Mouse (Mus musculus) adrenal gland, postnatal 10 days (tissue): ENCODE data around the gene Mrps6. TPM values are rescaled to one million over a fixed set of nuclear protein-coding genes. Genes with fewer than 3 reads are reported as not detected.

ENCODE experiments used
- DNase-seq: peaks from one replicate; pipeline ENCODE4 v3.0.0; 2021; ENCODE audit warnings: mixed read lengths
- total RNA-seq, 2 experiments: library from RNA; stranded (reverse); gene quantifications; 2 replicates each; pipeline ENCODE4 v1.2.3; 2021

The Mrps6 gene
- total RNA-seq, 2 experiments from 2014 or later: 68.2 to 77.8 TPM

DNA sequence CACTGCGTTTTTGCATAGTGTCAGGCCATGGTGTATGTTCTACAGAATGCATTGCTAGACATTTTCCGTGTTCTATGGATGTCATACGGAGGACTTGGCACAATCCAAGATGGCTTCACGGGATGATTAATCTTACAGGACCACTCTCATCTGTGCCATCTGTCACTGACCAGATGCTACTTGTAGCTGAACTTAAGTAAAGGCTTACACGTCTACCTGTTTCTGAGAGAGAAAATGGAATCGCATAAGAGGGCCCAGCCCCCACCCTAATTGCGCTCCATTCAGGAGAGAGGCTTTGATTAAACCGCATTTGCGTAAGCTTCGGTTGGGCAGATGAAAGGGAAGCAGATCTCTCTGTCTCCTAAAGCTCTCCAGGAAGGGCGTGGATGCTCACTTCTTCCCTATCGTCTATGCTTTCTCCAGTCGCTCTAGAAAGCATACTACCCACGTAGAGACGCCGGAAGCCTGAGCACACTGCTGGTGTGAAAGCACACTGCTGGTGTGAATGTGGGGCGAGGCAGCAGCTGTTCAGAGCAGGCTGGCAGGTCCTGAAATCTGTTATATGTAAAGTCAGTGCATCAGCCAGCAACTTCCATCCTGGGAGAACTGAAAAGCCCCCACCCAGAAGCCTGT lies 62.9 kb downstream of the Mrps6 start:
- DNase-seq: no peak

DNA sequence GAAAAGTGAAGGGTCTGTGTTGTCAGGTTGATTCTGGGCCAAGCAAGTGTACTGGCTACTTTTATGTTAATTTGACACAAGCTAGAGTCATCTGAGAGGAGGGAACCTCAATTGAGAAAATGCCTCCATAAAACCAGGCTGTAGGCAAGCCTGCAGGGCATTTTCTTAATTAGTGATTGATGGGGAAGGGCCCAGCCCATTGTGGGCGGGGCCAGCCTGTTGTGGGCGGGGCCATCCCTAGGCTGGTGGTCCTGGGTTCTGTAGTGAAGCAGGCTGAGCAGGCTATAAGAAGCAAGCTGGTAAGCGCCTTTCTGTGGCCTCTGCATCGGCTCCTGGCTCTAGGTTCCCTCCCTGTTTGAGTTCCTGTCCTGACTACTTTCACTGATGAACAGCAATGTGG lies 69.2 kb downstream of the Mrps6 start:
- DNase-seq: no peak

DNA sequence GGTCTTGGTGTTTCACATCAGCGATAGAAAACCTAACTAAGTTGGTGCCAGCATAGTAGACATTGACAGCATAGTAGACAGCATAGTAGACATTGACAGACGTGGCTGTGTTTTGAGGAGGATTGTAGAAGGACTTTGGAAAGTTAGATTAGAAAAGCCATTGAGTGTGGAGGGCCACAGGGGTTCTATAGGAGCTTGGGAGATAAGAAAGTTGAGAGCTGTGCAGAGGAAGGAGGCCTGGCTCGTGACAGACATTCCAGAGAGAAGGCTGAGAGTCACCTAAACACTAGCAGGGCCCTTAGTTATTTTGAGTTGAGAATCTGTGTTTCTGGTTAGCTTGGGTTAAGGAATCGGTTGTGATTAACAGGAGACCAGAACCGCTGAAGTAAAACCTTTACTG lies 69.6 kb downstream of the Mrps6 start:
- DNase-seq: no peak

DNA sequence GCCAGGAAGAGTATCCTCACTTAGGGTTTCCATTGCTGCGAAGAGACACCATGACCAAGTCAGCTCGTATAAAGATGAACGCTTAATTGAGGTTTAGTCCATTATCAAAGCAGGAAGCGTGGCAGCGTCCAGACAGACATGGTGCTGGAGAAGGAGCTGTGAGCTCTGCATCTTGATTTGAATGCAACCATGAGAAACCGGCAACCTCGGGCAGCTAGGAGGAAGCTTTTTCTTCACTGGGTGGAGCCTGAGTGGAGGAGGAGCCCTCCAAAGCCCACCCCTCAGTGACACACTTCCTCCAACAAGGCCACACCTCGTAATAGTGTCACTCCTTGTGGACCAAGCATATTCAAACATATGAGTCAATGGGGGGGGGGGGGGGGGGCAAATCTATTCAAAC lies 71.8 kb downstream of the Mrps6 start:
- DNase-seq: no peak

DNA sequence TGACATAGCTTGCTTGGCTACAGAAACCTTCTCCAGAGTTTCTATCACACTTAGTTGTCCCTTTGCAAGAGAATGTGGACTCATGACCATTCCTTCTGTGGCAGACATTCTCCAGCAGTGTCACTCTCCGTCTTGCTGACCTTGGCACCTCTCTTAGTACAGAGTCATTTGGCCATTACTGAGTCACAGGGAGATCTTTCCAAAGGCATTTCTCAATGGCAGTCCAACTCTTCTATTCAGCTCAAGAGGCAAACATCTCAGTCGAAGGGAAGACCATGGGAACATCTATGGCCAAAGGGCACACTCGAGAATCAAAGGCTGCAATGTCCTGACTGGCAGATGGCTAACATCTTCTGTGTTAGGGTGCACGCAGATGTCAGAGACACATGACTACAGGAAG lies 74.4 kb downstream of the Mrps6 start:
- no peak for DNase-seq

DNA sequence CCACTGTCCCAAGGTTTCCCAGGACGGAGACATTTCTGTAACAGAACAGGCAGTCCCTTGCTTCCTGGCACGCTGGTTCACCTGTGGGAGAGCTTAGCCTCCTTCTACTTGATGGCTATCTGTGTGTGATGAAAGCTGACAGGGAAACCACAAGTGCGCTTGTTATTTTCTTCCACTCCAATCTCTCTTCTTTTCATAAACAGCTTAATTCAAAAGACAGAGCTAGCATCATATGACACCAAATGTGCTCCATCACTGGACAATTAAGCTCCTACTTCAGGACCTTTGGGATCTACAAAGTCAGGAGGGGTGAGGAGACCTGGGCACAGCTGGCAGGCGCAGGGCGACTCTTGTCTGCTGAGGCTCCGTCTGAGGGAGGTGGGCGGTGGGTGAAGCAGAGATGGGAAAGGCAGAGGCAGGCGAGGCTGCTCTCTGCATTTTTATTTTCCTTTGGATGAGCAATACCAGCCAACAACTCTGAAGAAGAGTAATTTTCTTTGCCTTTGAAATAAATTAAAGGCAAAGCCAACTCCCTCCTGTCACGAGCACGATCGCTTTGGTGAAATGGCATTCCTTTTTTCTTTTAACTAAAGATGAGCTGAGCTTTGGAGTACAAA lies 76.2 kb downstream of the Mrps6 start:
- DNase-seq: no peak

DNA sequence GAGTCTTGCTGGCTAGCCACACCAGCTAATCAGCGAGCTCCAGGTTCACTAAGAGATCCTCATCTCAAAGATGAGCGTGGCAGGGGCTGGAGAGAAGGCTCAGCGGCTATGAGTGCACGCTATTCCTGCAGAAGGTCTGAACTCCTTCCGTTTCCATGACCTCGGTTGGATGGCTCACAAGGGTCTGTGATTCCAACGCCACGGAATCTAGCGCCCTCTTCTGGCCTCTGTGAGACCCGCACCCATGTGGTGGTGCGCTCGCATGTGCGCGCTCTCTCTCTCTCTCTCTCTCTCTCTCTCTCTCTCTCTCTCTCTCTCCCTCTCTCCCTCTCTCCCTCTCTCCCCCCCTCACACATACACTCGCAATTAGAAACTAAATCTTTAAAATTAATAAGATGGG lies 78.2 kb downstream of the Mrps6 start:
- DNase-seq: no peak

DNA sequence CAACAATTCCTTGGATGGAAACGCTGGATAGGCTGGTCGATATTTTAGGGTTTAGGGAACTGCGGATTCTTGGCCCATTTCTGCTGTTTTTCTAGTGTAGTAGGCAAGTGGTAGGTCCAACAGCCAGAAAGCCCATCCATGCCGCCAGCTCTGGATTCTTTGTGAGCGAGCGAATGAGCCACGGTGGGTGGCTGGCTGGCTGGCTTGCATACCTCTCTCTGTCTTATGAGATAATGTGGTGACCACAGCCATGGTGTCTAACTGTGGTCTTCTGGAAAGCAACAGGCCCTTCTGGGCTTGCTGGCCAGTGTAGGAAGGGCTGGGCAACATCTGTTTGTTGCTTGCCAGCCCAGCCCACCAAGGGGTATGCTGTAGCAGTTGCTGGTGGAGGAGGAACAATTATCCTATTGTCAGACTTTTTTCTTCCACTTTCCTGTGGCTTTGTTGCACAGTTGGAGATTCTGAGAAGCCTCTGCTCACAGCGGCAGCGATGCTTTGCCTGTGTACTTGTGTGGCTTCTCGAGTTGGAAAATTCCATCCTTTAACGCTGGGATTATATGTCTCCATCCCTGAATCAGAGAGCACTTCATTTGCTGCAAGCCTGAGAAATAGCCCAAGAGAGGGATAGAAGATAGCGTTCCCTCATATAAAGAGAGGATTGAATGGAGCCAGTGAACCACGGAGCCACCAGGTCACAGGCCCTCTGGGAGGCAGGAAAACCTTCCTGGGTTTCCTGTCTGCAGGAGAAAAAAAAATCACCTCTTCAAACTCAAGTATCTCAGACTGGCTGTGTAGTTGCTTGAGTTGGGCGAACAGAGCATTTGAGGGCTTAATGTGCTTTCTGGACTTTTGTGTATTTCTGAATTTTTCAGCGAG lies 81.6 kb downstream of the Mrps6 start:
- no peak for DNase-seq

DNA sequence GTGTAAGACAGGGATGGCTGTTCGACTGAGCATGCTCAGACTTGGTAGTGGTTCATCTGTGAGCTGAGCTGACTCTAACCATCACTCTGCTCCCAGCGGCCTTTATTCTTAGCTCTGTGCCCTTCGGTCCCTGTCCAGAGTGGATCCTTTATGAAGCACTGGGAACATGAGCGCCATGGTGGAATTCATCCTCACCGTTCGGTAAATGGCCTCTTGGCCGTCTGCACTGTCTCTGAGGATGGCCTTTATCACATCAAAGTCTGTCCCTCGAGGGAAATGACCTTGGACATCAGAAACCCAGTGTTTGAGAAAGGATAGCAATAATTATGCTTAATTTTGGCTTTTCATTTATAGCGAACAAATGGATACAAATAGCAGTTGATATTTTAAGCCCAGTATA lies 82.3 kb downstream of the Mrps6 start:
- DNase-seq: no peak

DNA sequence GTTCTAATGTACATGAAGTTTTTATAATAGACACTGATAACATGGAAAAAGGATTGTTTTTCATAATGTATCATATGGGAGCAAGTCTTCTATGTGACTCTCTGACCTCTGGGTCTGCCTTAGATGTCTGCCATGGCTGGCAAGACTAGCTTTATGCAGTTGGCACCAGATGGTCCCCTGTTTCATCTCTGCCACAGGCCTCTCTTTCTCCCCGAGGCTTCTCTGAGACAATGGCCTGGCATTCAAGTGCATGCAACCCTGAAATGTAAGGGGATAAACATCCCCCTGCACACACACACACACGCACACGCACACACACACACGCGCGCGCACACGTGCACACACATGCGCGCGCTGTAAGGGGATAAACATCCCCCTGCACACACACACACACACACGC lies 83.0 kb downstream of the Mrps6 start:
- no peak for DNase-seq

DNA sequence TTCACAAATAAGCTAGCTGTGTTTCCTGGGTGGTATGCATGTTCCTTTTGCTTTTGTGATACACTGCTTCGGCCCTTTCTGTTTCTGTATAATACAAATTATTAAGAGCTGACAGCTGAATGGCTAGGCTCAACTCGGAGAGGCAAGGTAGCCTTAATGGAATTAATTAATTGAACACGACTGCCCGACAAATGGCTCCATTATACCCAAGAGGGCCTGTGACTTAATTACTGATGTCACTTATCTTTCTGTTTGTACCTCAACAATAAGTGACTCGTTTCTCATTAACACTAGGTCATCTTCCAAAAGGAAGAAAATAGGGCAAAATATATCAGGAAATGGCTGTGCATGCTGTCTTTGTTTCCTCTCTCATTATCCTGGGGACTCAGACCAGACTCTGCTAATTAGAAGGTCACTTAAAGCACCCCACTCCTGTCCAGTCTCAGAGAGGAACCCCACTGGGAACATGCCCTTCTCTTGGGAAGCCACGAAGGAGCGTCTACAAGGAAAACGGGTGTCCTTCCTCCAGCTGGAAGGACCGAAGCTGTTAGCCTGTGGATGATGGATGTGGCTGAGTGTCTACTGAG lies 84.4 kb downstream of the Mrps6 start:
- no peak for DNase-seq

DNA sequence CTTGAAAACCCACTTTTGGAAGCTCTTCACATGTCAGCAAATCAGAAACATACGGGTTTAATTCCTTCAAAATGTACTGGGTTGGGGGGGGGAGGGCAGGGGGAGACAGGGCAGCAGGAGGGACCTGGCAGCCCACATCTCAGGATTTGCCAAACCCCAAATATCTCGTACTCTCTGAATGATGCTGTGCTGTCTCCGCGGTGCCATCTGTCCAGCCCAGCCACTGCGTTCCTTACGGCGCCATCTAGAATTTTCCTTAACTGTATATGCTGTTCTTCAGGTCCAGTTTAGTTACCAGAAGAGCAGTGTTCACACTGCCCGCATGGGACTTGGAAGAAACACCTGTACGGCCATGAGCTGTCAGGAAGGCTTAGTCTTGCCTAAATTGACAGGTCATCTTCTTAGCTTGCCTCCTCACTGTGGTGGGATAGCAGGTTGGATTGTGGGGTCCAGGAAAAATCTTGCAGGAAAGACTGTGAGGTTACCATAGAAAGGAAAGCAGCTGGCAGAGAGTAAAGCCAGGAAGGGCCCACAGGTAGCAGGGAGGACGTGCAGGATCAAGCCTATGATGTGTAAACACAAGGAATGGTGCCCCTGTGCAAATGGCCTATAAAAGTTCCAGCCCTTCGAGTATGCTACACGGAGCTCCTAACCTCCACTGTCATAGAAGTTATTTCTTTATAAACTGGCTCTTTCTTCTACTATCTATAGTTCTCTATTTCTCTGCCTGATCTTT lies 89.7 kb downstream of the Mrps6 start:
- no peak for DNase-seq

DNA sequence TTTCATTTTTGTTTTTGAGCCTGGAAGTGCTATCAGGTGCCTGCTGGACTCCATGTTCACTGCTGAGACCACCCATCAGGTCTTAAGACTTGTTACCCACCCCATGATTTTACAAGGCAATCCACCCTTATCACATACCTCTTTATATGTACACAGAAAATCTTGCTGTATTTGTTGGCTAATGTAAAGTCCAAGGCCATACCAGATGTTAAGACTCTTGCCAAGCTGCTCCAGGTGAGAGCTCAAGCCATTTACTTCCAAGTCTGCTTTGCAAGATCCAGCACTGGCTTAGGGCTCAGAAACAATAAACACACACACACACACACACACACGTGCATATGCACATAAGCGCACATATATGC lies 90.3 kb downstream of the Mrps6 start:
- DNase-seq: no peak

DNA sequence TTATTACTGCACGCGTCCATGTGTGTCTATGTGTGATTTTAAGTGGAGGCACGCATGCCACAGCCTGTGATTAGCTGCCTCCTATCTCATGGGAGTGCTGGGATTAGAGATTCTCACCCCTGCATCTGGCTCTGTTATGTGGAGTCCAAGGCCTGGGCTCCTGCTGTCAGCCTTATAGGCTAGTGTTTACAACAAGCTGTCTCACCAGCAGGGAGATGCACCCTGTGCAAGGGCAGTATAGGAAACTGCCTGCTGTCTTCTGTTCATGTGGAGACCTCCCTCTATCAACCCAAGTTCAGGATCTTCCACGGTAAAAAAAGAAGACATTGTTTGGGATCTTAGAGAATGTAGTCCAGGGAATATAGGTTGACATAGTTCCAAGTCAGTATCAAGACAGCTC lies 92.9 kb downstream of the Mrps6 start:
- no peak for DNase-seq

DNA sequence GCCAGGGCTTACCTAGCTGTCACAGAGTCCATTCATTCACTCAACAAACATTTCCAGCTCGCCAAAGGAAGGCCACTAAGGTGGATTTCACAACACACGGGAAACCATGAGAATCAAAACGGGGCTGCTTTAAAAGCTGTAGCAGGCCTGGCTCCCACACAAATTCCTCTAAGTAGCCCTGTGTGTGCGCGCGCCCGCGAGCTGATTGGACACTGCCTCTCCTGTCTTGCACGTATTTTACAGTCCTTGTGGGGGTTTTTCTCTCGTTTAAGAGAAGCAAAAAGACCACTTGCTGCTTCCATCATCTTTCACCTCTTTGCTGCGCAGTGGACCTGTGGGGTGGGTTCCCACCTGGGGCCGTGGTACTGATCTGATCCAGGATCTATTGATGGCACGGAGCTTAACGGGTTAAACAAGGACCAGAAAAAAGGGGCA lies 100.0 kb downstream of the Mrps6 start:
- DNase-seq: peak; percentile 59

DNA sequence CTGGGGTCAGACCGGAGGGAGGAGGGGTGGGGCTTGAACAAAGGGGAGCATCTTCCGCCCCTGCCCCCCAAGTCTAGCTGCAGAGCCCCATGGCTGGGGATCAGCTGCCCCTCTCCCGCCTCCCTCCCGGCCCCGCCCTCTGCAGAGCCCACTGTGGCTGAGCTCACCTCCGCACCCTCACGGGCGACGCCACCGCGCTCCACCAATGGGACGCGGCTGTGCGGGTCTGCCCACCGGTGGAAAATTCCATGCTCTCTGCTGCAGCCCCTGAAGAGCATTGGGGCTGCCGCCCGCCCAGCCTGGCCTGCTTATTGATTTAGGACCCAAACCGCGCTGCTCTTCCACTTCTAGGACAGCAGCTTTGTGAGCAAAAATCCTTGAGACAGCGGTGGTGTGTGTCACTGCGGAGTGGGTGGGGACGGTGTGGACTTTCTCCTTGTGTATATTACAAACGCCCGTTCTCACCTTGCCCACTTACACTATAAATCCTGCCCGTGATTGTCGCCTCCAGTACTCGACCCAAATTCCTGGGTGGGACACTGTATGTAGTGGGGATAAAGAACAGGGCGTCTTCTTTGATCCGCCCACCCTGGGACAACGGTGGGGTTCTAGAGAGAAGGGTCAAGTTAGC lies 100.5 kb downstream of the Mrps6 start:
- DNase-seq: peak; percentile 81

DNA sequence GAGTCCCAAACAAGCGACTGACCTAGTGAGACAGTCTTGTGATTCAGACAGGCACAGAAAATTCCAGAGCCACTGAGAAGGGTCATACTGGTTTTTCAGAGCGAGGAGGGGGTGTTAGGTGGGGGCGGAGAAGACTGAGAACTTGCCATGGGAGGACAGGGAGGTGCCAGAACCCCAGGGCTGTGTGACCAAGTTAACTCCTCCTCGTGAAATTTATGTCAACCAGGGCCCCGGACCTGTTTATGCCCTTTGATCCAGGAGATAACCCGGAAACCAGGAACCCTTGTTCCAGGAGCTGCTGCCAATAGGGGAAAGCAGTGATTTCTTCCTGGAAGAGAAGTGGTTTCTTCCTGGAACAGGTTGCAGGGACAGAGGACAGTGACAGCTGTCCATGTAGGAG lies 101.0 kb downstream of the Mrps6 start:
- DNase-seq: no peak

Other genes starting within 250 kb of the Mrps6 start
- not detected for gene Gm49711, start within 50 bp of the Mrps6 start, total RNA-seq
- gene Slc5a3, start 52 bp downstream of the Mrps6 start, total RNA-seq: 10 to 100 TPM; 17.1 to 18.9 TPM
- not detected for gene Kcne2, start 234.1 kb downstream of the Mrps6 start, total RNA-seq
- gene Smim11, start 243.0 kb downstream of the Mrps6 start, total RNA-seq: 10 to 100 TPM; 50.7 to 53.0 TPM